Mouse (Mus musculus) naive thymus-derived CD4-positive, alpha-beta T cell, adult 2 months (primary cell): ENCODE data around the gene Slitrk5.
"Not testable (repeated sequence)": the region's sequence is repeated elsewhere in the genome, so short reads cannot be mapped to it uniquely, and the experiment has no call there.

Experiments
- DNase-seq: peaks from one replicate; pipeline ENCODE4 v3.0.0-alpha.2; 2011; ENCODE audit warnings: low read depth

Gene Slitrk5

GRCm38 (mm10) chr14:111674664-111675147 is at the start of gene Slitrk5:
Slitrk5 (plus strand) TSS chr14:111675097.
- DNase-seq = no peak

- DNase-seq = no peak
Observed at GRCm38 (mm10) chr14:111672942-111673341, 2.0 kb upstream of the Slitrk5 start.

DNA sequence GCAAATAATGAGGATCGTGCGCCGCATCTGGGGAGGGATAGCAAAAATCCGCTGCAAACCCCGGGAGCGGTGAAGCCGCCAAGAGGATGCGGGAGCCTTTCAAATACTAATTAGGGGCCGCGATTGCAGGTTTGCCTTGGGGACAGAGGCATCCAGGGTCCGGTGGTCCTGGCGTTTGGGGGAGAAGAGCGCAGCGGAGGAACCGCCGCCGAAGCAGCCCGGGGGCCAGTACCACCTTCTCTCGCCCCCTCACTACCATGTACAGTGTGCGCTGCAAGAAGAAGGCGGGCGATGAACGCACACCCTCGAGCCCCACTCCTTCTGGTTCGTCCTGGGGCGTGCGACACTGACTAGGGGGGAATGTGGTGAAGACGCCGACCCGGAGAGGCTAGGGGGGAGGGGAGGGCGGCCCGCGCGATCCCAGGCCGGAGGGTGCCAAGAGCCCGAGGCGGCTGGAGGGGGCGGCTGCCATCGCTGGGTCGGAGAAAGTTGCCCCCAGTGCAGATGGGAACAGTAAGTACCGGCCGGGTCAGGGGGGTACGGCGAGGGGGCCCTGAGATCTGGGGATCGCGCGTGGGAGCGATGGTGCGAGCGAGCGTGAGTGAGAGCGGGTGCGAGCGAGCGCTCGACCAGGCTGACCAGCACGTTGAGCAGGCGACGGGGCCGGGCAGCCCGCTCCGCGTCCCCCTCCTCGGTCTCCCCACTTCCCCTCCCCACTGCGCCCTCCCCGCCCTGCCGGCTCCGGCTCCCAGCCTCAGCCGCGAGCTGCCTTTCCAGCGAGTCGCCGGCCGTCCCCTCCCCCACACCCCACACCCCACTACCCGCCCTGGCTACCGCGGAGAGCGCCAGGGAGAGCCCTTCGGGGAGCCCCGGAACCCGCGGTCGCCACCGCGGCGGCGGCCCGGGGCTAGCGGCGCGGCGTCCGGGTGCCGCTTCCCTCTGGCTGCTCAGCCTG is 591 bp downstream of the Slitrk5 start:
- DNase-seq = no peak

- DNase-seq = no peak
Observed at GRCm38 (mm10) chr14:111676166-111676581, 1.3 kb downstream of the Slitrk5 start.

DNA sequence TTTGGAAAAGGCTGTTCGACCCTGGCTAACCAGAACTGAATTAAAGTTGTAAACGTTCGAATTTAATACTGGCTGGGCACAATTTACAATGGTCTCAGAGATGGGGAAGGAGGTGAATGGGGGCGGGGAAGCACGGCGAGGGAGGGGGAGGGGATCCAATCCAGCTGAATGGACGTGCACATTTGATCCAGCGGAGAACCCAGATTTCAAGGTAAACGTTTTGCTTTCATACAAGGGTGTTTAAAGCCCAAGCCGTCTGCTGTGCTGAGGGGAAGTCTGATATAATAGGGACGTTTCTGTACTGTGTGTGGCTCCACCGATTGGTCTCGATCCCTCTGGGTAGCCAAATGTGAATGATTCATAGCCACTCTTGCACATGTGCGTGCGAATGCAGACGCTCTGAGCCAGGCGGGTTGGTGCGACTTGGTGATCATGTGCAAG is 2.0 kb downstream of the Slitrk5 start:
- no peak for DNase-seq

- no peak for DNase-seq
Observed at GRCm38 (mm10) chr14:111677361-111678070, 2.6 kb downstream of the Slitrk5 start.

DNA sequence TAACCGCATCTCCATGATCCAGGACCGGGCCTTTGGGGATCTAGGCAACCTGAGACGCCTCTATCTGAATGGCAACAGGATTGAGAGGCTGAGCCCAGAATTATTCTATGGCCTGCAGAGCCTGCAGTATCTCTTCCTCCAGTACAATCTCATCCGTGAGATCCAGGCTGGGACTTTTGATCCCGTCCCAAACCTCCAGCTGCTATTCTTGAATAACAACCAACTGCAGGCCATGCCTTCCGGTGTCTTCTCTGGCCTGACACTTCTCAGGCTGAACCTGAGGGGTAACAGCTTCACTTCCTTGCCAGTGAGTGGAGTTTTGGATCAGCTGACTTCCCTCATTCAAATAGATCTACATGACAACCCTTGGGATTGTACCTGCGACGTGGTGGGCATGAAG is 5.4 kb downstream of the Slitrk5 start:
- no peak for DNase-seq

- DNase-seq = no peak
Observed at GRCm38 (mm10) chr14:111681092-111681708, 6.3 kb downstream of the Slitrk5 start.

- DNase-seq = no peak
Observed at GRCm38 (mm10) chr14:111681773-111682172, 6.9 kb downstream of the Slitrk5 start.

DNA sequence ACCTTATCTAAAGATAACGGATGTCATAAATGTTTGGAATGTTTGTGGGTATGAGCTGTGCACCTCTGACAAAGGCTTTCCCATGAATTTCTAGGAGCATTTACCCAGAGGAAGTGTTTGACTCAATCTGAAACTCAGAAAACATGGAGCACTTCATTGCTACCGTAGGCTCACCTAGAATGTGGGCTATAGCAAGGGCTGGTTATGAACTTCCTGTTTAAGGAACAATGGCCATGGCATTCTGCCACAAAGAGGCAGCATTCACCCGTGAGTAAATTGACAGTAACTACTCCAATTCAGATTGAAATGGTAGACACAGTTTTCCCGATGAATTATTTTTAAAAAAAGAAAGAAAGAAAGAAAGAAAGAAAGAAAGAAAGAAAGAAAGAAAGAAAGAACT is 8.6 kb downstream of the Slitrk5 start:
- DNase-seq = no peak

GRCm38 (mm10) chr14:111690139-111690538 is 15.2 kb downstream of the Slitrk5 start:
- not testable (repeated sequence) for DNase-seq

GRCm38 (mm10) chr14:111729833-111730232 is 54.9 kb downstream of the Slitrk5 start:
- DNase-seq = no peak
